Mouse (Mus musculus): ENCODE data around the gene Tyw1. TPM values are rescaled to one million over a fixed set of nuclear protein-coding genes. Genes with fewer than 3 reads are reported as not detected.

Tyw1 gene
- total and polyA plus RNA-seq, 3 experiments: 5.1 to 9.8 (median 7.0) TPM

DNA sequence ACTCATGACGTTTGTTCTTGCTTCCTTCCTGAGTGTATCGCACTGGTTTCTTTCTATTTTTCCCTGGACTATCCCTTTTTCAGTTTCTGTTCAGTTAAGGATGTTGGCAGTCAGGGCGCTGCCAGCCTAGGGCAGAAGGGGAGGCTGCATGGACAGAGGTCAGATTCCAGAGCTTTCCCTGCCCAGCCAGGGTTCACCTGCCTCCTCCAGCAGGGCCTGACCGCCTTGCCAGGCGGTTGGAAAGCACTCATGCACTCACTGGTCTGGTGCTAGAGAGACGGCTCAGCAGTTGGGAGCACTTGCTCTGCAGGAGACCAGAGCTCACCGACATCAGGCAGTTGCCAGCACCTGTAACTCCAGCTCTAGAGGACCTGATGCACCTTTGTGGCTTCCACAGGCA is 16.2 kb upstream of the Tyw1 start:
- H3K9ac ChIP-seq (ENCODE audit: low read depth, low read length): no peak overlapping the region
- intact Hi-C loops (cut with DNase I): no loop called here
- no peak for DNase-seq
- H3K79me2 ChIP-seq (replicated peaks; ENCODE audit: control insufficient read depth, insufficient read depth, low read length): no peaks in the 10 kb centered on the region
- H3K27me3 ChIP-seq (ENCODE audit: control insufficient read depth, insufficient read depth, low read length): no peaks in the 10 kb centered on the region
- TF ChIP-seq CTCF (IDR thresholded peaks at IDR 0.05): no peak
- no peak for TF ChIP-seq EP300 (IDR thresholded peaks at IDR 0.05; ENCODE audit: insufficient read depth, low read depth, low read length)
- no peak for TF ChIP-seq POLR2A (IDR thresholded peaks at IDR 0.05; ENCODE audit: insufficient read depth, low read depth, low read length)
- H3K4me1 ChIP-seq (ENCODE audit: control insufficient read depth, insufficient read depth, low read length): no peaks in the 10 kb centered on the region
- H3K27ac ChIP-seq: no peak overlapping the region
- H3K36me3 ChIP-seq (ENCODE audit: control insufficient read depth, insufficient read depth, low read length): no peaks in the 10 kb centered on the region
- no peak overlapping the region for H3K4me3 ChIP-seq
- 86% methylated on average over 7 of the region's 7 CpGs for WGBS

DNA sequence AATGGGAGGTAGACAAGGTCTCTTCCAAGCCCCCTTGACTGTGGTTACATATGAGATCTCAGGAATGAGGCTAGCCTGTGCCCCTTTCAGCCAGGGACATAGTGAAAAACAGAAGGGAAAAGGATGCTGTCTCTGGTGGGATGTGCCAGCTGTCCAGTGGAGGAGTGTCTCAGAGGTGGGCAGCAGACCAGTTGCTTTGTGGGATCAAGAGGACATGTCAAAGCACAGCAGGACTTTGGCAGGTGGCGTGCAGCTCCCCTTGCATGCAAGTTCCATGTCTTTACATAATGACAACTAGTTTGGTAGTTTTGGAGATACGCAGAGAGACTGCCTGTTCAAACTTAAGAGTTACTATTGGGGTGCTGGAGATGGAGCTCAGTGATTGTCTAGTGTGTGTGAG is 15.6 kb upstream of the Tyw1 start:
- H3K36me3 ChIP-seq (ENCODE audit: control insufficient read depth, insufficient read depth, low read length): no peaks in the 10 kb centered on the region
- no peak overlapping the region for H3K4me3 ChIP-seq
- DNase-seq: no peak
- H3K9ac ChIP-seq (ENCODE audit: low read depth, low read length): no peak overlapping the region
- TF ChIP-seq CTCF (IDR thresholded peaks at IDR 0.05) (no peak), POLR2A (IDR thresholded peaks at IDR 0.05; ENCODE audit: insufficient read depth, low read depth, low read length) (no peak), EP300 (IDR thresholded peaks at IDR 0.05; ENCODE audit: insufficient read depth, low read depth, low read length) (no peak)
- intact Hi-C loops (cut with DNase I): no loop called here
- H3K79me2 ChIP-seq (replicated peaks; ENCODE audit: control insufficient read depth, insufficient read depth, low read length): no peaks in the 10 kb centered on the region
- H3K4me1 ChIP-seq (ENCODE audit: control insufficient read depth, insufficient read depth, low read length): no peaks in the 10 kb centered on the region
- no peak overlapping the region for H3K27ac ChIP-seq
- WGBS: 92% methylated on average over 2 of the region's 2 CpGs
- H3K27me3 ChIP-seq (ENCODE audit: control insufficient read depth, insufficient read depth, low read length): no peaks in the 10 kb centered on the region

DNA sequence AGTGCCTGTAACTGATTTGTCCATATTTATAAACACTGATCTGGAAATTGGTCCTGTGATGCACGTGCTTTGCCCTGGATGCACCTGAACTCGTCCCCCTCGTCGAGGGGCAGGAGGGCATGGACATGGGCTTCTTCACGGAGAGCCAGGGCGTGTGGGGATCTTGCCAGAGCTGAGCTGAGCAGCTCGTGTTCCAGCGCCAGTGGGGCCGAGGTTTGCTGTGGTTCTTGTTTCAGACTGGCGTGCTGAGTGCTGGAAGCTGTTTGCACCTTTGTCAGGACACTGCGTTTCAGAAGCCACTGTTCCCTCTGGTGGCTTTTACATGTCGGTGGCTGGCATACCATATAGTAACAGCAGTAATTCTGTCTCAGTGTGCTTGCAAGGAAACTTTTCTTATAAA is 14.0 kb upstream of the Tyw1 start:
- H3K36me3 ChIP-seq (ENCODE audit: control insufficient read depth, insufficient read depth, low read length): no peaks in the 10 kb centered on the region
- intact Hi-C loops (cut with DNase I): no loop called here
- no peaks in the 10 kb centered on the region for H3K4me1 ChIP-seq (ENCODE audit: control insufficient read depth, insufficient read depth, low read length)
- WGBS: 85% methylated on average over 12 of the region's 12 CpGs
- no peak overlapping the region for H3K9ac ChIP-seq (ENCODE audit: low read depth, low read length)
- H3K4me3 ChIP-seq: no peak overlapping the region
- H3K79me2 ChIP-seq (replicated peaks; ENCODE audit: control insufficient read depth, insufficient read depth, low read length): no peaks in the 10 kb centered on the region
- DNase-seq: no peak
- no peaks in the 10 kb centered on the region for H3K27me3 ChIP-seq (ENCODE audit: control insufficient read depth, insufficient read depth, low read length)
- TF ChIP-seq POLR2A (IDR thresholded peaks at IDR 0.05; ENCODE audit: insufficient read depth, low read depth, low read length): no peak
- no peak for TF ChIP-seq EP300 (IDR thresholded peaks at IDR 0.05; ENCODE audit: insufficient read depth, low read depth, low read length)
- no peak for TF ChIP-seq CTCF (IDR thresholded peaks at IDR 0.05)
- no peak overlapping the region for H3K27ac ChIP-seq

DNA sequence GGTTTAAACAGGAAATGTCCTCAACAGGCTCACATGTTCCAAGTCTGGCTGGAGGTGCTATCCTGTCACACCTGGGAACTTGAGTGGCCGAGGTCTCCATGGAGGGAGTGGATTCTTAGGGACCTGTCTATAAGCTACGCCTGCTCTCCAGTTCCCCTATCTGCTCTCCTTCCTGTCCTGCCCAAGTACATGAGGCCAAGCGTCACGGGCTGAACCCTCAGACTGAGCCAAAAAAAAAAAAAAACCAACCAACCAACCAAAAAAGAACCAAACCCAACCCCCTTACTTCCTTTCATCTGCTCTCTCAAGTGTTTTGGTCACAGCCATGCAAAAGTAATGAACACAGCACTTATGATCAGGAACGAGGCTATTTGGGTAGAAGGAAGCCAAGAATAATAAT is 7.6 kb upstream of the Tyw1 start:
- 32% methylated on average over 5 of the region's 5 CpGs for WGBS
- no peaks in the 10 kb centered on the region for H3K79me2 ChIP-seq (replicated peaks; ENCODE audit: control insufficient read depth, insufficient read depth, low read length)
- H3K36me3 ChIP-seq (ENCODE audit: control insufficient read depth, insufficient read depth, low read length): peaks cover 7% of the 10 kb centered on the region
- peak overlapping the region; percentile 12 for H3K27ac ChIP-seq
- H3K4me1 ChIP-seq (ENCODE audit: control insufficient read depth, insufficient read depth, low read length): no peaks in the 10 kb centered on the region
- no peak for TF ChIP-seq POLR2A (IDR thresholded peaks at IDR 0.05; ENCODE audit: insufficient read depth, low read depth, low read length)
- TF ChIP-seq CTCF (IDR thresholded peaks at IDR 0.05): no peak
- TF ChIP-seq EP300 (IDR thresholded peaks at IDR 0.05; ENCODE audit: insufficient read depth, low read depth, low read length): no peak
- no peak overlapping the region for H3K4me3 ChIP-seq
- intact Hi-C loops (cut with DNase I): no loop called here
- no peak for DNase-seq
- H3K9ac ChIP-seq (ENCODE audit: low read depth, low read length): no peak overlapping the region
- H3K27me3 ChIP-seq (ENCODE audit: control insufficient read depth, insufficient read depth, low read length): no peaks in the 10 kb centered on the region

DNA sequence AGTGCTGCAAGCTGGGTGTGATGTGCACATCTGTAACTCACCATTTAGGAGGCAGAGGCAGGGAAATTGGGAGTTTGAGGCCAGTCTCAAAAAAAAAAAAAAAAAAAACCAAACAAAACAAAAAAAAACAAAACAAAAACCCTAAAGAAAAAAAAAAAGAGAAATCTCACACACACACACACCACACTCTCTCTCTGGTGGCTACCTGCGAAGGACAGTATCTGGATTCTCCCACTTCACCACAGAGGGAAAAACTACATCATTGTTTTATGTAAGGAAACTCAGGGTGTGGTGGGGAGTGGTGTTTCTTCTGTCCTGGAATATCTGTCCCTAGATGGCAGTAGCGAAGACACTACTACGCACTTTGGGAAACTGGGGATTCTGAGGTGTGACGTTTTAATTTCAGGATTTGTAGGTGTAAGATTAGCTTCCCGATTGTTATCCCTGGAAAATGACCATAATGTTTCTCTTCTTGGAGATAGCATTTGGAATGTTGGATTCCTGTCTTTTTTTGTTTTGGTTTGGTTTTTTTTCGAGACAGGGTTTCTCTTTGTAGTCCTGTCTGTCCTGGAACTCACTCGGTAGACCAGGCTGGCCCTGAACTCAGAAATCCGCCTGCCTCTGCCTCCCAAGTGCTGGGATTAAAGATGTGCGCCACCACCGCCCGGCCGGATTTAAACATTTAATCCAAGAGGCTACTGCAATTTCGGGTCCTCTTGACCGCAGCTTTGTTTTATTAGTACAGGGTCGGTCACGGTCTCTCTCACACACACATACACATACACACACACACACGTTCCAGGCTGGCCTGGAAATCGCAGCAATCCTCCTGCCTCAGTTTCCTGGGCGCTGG is 1.0 kb upstream of the Tyw1 start:
- H3K79me2 ChIP-seq (replicated peaks; ENCODE audit: control insufficient read depth, insufficient read depth, low read length): no peaks in the 10 kb centered on the region
- intact Hi-C loops (cut with DNase I): loop anchor here (2.0 to 5.0 kb wide), 2 partner anchors 32 to 82 kb away; partner anchors contain the start of gene Rabgef1
- WGBS: 3% methylated on average over 19 of the region's 19 CpGs
- no peak for TF ChIP-seq EP300 (IDR thresholded peaks at IDR 0.05; ENCODE audit: insufficient read depth, low read depth, low read length)
- TF ChIP-seq CTCF (IDR thresholded peaks at IDR 0.05): peak; percentile 71
- peak; percentile 41; the same call in 1 of the 2 replicates for TF ChIP-seq POLR2A (IDR thresholded peaks at IDR 0.05; ENCODE audit: insufficient read depth, low read depth, low read length)
- peak overlapping the region; percentile 74 for H3K4me3 ChIP-seq
- H3K27me3 ChIP-seq (ENCODE audit: control insufficient read depth, insufficient read depth, low read length): no peaks in the 10 kb centered on the region
- peaks cover 7% of the 10 kb centered on the region for H3K36me3 ChIP-seq (ENCODE audit: control insufficient read depth, insufficient read depth, low read length)
- peak overlapping the region; percentile 95 for H3K27ac ChIP-seq
- H3K9ac ChIP-seq (ENCODE audit: low read depth, low read length): peak overlapping the region; percentile 91
- DNase-seq: no peak
- peaks cover 2% of the 10 kb centered on the region; the same call in 1 of the 2 replicates for H3K4me1 ChIP-seq (ENCODE audit: control insufficient read depth, insufficient read depth, low read length)
